Mouse (Mus musculus): ENCODE measurements around the gene Zcchc12.

Zcchc12 gene

GRCm38 (mm10) chrX:36195736-36196525, at the start of gene Zcchc12:
Zcchc12 (plus strand) TSS chrX:36195904.
- peak; percentile 38 for DNase-seq (ENCODE audit: low spot score)

- DNase-seq (ENCODE audit: low spot score): no peak
Observed at GRCm38 (mm10) chrX:36146746-36147145, 49.0 kb upstream of the Zcchc12 start.

- DNase-seq (ENCODE audit: low spot score): no peak
Observed at GRCm38 (mm10) chrX:36150100-36150499, 45.6 kb upstream of the Zcchc12 start.

GRCm38 (mm10) chrX:36156677-36157076, 39.0 kb upstream of the Zcchc12 start:
- no peak for DNase-seq (ENCODE audit: low spot score)

- DNase-seq (ENCODE audit: low spot score): peak; percentile 37
Observed at GRCm38 (mm10) chrX:36161567-36161966, 34.1 kb upstream of the Zcchc12 start.

GRCm38 (mm10) chrX:36183625-36184024, 12.1 kb upstream of the Zcchc12 start:
- peak; percentile 77 for DNase-seq (ENCODE audit: low spot score)

GRCm38 (mm10) chrX:36186036-36186435, 9.7 kb upstream of the Zcchc12 start:
- DNase-seq (ENCODE audit: low spot score): no peak

- no peak for DNase-seq (ENCODE audit: low spot score)
Observed at GRCm38 (mm10) chrX:36186443-36186842, 9.3 kb upstream of the Zcchc12 start.

- no peak for DNase-seq (ENCODE audit: low spot score)
Observed at GRCm38 (mm10) chrX:36193951-36194350, 1.8 kb upstream of the Zcchc12 start.

- no peak for DNase-seq (ENCODE audit: low spot score)
Observed at GRCm38 (mm10) chrX:36209554-36209953, 13.8 kb downstream of the Zcchc12 start.

GRCm38 (mm10) chrX:36211216-36211615, 15.5 kb downstream of the Zcchc12 start:
- no peak for DNase-seq (ENCODE audit: low spot score)

- DNase-seq (ENCODE audit: low spot score): no peak
Observed at GRCm38 (mm10) chrX:36221366-36221765, 25.7 kb downstream of the Zcchc12 start.

- DNase-seq (ENCODE audit: low spot score): peak; percentile 87
Observed at GRCm38 (mm10) chrX:36225777-36226176, 30.1 kb downstream of the Zcchc12 start.

GRCm38 (mm10) chrX:36226577-36226976, 30.9 kb downstream of the Zcchc12 start:
- peak; percentile 67 for DNase-seq (ENCODE audit: low spot score)

- DNase-seq (ENCODE audit: low spot score): no peak
Observed at GRCm38 (mm10) chrX:36228861-36229260, 33.2 kb downstream of the Zcchc12 start.

GRCm38 (mm10) chrX:36229273-36229672, 33.6 kb downstream of the Zcchc12 start:
- DNase-seq (ENCODE audit: low spot score): no peak

- DNase-seq (ENCODE audit: low spot score): no peak
Observed at GRCm38 (mm10) chrX:36235652-36236051, 39.9 kb downstream of the Zcchc12 start.

Data from testis, postnatal 10 days (tissue).